Mouse (Mus musculus) olfactory bulb, adult 2 months (tissue): Measurements from ENCODE around the gene Cnn1.

ENCODE experiments used
- CTCF ChIP-seq: fragments of 200-500 bp; IDR thresholded peaks from 2 replicates; pipeline ENCODE4 v1.5.1; 2012; ENCODE audit warnings: low read depth, mild to moderate bottlenecking, low read length, moderate library complexity; ENCODE audit not compliant: insufficient read depth
- POLR2A ChIP-seq: fragments of 200-500 bp; IDR thresholded peaks from 2 replicates; pipeline ENCODE4 v1.6.1; 2012; ENCODE audit warnings: mild to moderate bottlenecking, low read depth, low read length, moderate library complexity; ENCODE audit not compliant: insufficient read depth

GRCm38 (mm10) chr9:22122005-22122404, 23.0 kb downstream of the Cnn1 start:
- TF ChIP-seq POLR2A (no peak), CTCF (no peak)
